Mouse (Mus musculus) layer of hippocampus, adult 2 months (tissue): ENCODE measurements around the gene Fndc7. TPM values are rescaled to one million over a fixed set of nuclear protein-coding genes. Genes with fewer than 3 reads are reported as not detected.
"Not testable (repeated sequence)": the region's sequence is repeated elsewhere in the genome, so short reads cannot be mapped to it uniquely, and the experiment has no call there.

Experiments
- DNase-seq, 2 experiments: peaks; one replicate each; pipeline ENCODE4 v3.0.0; 2022; ENCODE audit warnings: low spot score in 2 of 2
- H3K27ac ChIP-seq: fragments of 200-600 bp; 2 replicates; pipeline ENCODE4 v1.8.1; 2022
- H3K4me3 ChIP-seq: fragments of 200-600 bp; 2 replicates; pipeline ENCODE4 v1.8.1; 2022; ENCODE audit warnings: mild to moderate bottlenecking
- CTCF ChIP-seq: fragments of 200-600 bp; conservative IDR thresholded peaks from 2 replicates; pipeline ENCODE4 v1.8.1; 2022; ENCODE audit warnings: antibody characterized with exemption, mild to moderate bottlenecking, moderate library complexity
- total RNA-seq, 2 experiments: library from RNA; stranded (reverse); gene quantifications; 2 replicates each; pipeline ENCODE4 v1.2.3; 2021

Gene Fndc7
- total RNA-seq, 2 experiments from 2014 or later = 0.15 TPM; not detected in 1

GRCm38 (mm10) chr3:108884706-108885289 lies 5.0 kb downstream of the Fndc7 start:
- TF ChIP-seq CTCF = no peak
- no peak for DNase-seq
- no peak overlapping the region for H3K4me3 ChIP-seq
- no peak overlapping the region; the same call in 1 of the 2 replicates for H3K27ac ChIP-seq

DNA sequence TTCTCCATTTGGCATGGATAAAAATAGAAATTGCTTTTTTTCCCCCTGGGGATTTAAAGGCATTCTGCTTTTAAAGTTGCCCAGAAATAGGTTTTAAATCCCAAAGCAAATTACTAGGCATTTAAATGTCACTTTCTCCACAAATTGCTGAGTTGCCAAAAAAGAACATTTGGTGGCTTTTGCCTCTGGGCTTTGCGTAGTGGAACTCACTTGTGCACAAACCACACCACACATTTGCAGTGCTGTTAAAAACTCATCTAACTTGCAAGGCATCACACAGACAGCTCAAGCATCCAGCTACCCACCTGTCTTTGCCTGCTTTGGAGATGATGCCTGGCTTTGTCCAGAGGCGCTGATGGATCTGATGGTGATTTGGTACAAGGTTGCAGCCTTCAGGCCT lies 6.7 kb downstream of the Fndc7 start:
- Histone ChIP-seq H3K27ac (peak overlapping the region; percentile 74; the same call in 1 of the 2 replicates), H3K4me3 (no peak overlapping the region)
- no peak for DNase-seq
- TF ChIP-seq CTCF = no peak

GRCm38 (mm10) chr3:108881873-108882272 lies 7.9 kb downstream of the Fndc7 start:
- not testable (repeated sequence) for H3K4me3 ChIP-seq, DNase-seq
- peak overlapping the region; percentile 76 for H3K27ac ChIP-seq

DNA sequence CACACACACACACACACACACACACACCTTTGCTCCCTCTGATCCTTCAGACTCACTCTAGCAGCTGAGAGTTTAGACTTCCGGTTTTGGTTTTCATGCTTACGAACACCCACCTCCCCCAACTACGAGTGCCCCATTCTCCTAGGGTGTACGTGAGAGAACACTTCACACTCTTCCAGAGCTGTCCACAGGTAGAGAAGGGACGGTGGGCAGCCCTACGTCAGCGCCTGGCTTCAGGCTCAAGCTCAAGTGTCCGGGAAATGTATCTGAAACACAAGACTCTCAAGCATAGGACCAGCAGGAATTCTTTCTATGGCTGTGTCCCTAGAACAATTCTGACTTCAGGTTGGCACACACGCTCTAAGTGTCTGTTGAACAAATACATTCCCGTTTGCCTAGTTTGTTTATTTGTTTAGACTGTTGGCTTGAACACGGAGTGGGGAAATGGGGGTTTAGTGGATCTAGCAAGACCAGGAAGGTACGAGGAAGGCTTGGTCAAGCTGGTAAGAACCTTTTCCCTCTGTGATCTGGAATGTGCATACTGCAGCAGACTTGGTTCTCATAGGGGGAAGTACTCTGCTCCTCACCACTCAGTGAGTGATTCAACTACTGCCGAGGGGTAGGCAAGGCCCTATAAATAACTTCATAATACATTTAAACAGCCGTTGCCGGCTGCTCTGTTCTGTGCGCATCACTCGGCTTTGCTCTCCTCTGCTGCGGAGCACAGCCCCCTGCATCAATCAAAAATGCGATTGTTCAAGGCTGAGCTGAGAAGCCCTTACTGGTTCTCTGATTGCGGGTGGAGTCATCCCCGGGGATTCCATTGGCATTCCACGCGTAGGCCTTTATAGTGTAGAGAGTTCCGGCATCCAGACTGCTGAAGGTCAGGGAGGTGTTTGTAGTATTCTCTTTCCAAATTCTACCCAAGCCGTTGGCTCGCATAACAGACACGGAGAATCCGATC lies 9.0 kb downstream of the Fndc7 start:
- H3K4me3 ChIP-seq = no peak overlapping the region; the same call in 1 of the 2 replicates
- H3K27ac ChIP-seq = peak overlapping the region; percentile 76
- DNase-seq = peak; percentile 39 to 58
- TF ChIP-seq CTCF = no peak

- no peak overlapping the region for H3K27ac ChIP-seq
- TF ChIP-seq CTCF = no peak
- DNase-seq = no peak
- no peak overlapping the region for H3K4me3 ChIP-seq
Observed at GRCm38 (mm10) chr3:108879836-108880435, 9.9 kb downstream of the Fndc7 start.

DNA sequence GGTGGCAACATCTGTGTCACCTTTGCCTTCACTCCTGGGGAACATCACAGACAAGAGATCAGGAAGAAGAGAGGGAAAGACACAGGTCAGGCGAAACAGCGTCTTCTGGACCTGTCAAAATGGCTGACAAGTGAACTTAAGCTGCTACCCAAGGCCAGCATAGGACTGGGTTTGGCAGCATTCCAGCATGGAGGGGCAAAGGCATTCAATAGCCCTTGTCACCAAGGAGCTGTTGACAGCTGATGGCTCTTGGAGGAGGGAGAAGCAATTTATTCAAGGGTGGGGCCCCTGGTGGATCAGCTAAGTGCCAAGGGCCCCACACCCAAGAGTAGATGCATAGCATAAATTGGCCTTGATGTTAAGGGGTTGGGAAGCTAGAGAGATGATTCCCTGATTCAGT lies 10.7 kb downstream of the Fndc7 start:
- H3K4me3 ChIP-seq = no peak overlapping the region
- no peak for TF ChIP-seq CTCF
- no peak overlapping the region for H3K27ac ChIP-seq
- DNase-seq = no peak

DNA sequence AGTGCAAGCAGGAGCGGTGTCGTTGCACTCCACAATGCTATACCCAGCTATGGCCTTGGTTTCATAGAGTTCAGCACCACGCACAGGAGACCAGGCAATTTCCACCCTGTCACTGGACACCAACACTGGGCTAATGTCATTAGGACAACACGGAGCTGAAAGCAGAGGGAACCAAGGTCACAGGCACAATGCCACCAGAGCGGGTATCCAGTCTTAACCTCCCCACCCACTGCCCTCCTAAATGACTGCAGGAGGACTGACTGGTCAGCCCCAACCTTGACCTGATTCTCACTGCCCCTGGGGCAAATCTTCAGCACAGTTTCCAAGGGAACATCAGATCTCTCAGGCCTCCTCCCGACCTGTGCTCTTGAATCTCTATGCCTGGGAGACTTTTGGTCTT lies 19.2 kb downstream of the Fndc7 start:
- Histone ChIP-seq H3K4me3 (no peak overlapping the region), H3K27ac (no peak overlapping the region)
- TF ChIP-seq CTCF = no peak
- no peak for DNase-seq

- no peak for DNase-seq
- TF ChIP-seq CTCF = no peak
- Histone ChIP-seq H3K4me3 (no peak overlapping the region), H3K27ac (no peak overlapping the region)
Observed at GRCm38 (mm10) chr3:108867449-108867848, 22.4 kb downstream of the Fndc7 start.

GRCm38 (mm10) chr3:108865676-108866075 lies 24.1 kb downstream of the Fndc7 start:
- Histone ChIP-seq H3K4me3 (no peak overlapping the region), H3K27ac (no peak overlapping the region)
- DNase-seq = no peak
- no peak for TF ChIP-seq CTCF

DNA sequence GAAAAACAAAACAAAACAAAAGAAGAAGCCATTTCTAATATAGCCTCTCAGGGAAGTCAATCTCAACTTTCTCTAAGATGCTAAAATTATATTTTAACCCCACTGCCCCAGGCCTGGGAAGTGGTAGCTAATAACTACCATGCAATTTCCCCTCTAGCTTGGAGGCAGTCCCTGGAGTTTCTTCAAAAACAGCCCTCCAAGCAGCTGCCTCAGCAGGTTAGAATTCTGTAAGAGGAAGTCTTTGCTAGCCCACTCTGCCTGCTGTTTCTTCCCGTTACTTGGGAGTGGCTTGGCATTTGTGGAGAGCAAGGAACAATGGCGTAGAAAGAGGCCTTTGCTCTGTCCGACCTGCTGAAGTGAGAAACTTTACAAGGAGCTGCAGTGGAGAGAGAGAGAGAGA lies 24.7 kb downstream of the Fndc7 start:
- TF ChIP-seq CTCF = no peak
- Histone ChIP-seq H3K27ac (no peak overlapping the region), H3K4me3 (no peak overlapping the region)
- no peak for DNase-seq

- DNase-seq = no peak
- no peak overlapping the region for H3K4me3 ChIP-seq
- peak overlapping the region; percentile 14; the same call in 1 of the 2 replicates for H3K27ac ChIP-seq
- TF ChIP-seq CTCF = no peak
Observed at GRCm38 (mm10) chr3:108863091-108863490, 26.7 kb downstream of the Fndc7 start.

GRCm38 (mm10) chr3:108862282-108862681 lies 27.5 kb downstream of the Fndc7 start:
- not testable (repeated sequence) for H3K4me3 ChIP-seq, DNase-seq, H3K27ac ChIP-seq

DNA sequence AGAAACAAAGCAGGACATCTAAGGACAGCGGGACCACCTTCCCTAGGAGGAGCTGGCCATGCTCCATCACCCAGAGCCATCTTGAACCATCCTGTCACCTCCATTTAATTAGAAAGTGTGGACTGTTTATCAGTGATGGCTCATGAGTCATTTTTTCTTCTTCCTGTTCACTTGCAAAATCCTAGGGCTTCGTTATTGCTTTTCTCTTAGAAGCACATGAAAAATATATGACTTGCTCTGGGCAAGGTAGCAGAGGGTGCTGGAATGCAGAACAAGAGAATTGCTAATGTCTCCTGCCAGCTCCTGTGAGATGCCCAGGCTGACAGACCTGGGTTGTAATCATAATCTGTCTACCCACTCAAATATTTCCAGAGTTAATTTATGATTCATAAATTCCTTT lies 29.0 kb downstream of the Fndc7 start:
- no peak for DNase-seq
- Histone ChIP-seq H3K27ac (no peak overlapping the region), H3K4me3 (no peak overlapping the region)
- no peak for TF ChIP-seq CTCF
